Comparison of ENCODE assay signal across 22 mouse cellular contexts in the genomic region with DNA sequence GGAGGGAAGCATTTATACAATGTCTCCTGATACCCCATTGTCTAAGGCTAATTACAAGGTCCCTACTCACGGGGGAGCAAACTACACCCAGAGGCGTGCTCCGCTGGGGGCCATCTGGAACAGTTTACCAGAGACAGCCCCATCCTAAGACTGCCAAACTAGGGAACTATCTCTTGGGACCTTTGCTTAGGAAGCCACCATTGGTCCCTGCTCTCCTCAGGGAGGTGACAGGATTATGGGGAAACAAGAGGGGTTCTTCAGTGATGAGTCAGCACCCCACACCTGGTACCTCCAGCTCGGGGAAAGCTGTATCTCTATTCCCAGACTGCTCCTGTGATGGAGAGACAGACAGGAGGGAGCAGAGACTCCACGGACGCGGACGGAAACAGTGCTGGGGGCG. TPM values are rescaled to one million over a fixed set of nuclear protein-coding genes. Genes with fewer than 3 reads are reported as not detected.
DNase-seq lines count a peak whose midpoint lies in the region; ATAC-seq and TF ChIP-seq lines count a peak whose summit lies in the region.
"Had no signal": no experiment of that assay in that cellular context is flagged by ENCODE, and none has a peak within 500 bp of the region (broad histone marks: within the 10 kb centered on the region; RNA-seq: fewer than 3 reads in every experiment).

No protein-coding gene starts in this region.

- H3K9ac ChIP-seq in heart, embryonic 12.5 days, result no peak overlapping the region
- H3K9ac ChIP-seq in heart, adult 2 months (ENCODE audit: low read depth, low read length), result no peak overlapping the region
- peak overlapping the region; percentile 4; the same call in 1 of the 2 replicates for H3K9ac ChIP-seq in ES-E14 (ENCODE audit: insufficient read depth, low read depth, low read length, poor library complexity, severe bottlenecking)
- peak overlapping the region; percentile 92 for H3K9ac ChIP-seq in liver, embryonic 14.5 days (replicated peaks)
- H3K9ac ChIP-seq: forebrain, embryonic 12.5 days; hindbrain, embryonic 13.5 days; intestine, embryonic 15.5 days; kidney, embryonic 15.5 days; midbrain, embryonic 13.5 days; neural tube, embryonic 15.5 days had no signal

- peaks cover 24% of the 10 kb centered on the region for H3K4me1 ChIP-seq in heart, embryonic 12.5 days (replicated peaks)
- H3K4me1 ChIP-seq in heart, adult 2 months (ENCODE audit: control insufficient read depth, insufficient read depth, low read length), result no peaks in the 10 kb centered on the region; the same call in 1 of the 2 replicates
- H3K4me1 ChIP-seq in ES-E14 (ENCODE audit: control insufficient read depth in 2 of 2, insufficient read depth in 2 of 2, low read length in 2 of 2, poor library complexity in 1 of 2), result peaks cover 6 to 48% of the 10 kb centered on the region in 2 experiments; a peak in 2 of 4 replicates
- peaks cover 37% of the 10 kb centered on the region for H3K4me1 ChIP-seq in embryonic facial prominence, embryonic 10.5 days
- peaks cover 41 to 50% of the 10 kb centered on the region in 2 experiments for H3K4me1 ChIP-seq in liver, embryonic 14.5 days (replicated peaks; ENCODE audit: control insufficient read depth in 2 of 2, insufficient read depth in 2 of 2, low read length in 1 of 2)
- H3K4me1 ChIP-seq: forebrain, embryonic 12.5 days; neural tube, embryonic 15.5 days had no signal

- TF ChIP-seq CTCF in heart, adult 2 months (IDR thresholded peaks at IDR 0.05), result no peak
- no peak for TF ChIP-seq CTCF in liver, embryonic 14.5 days (IDR thresholded peaks at IDR 0.05; ENCODE audit: low read depth)

- TF ChIP-seq EP300 in heart, adult 2 months (IDR thresholded peaks at IDR 0.05; ENCODE audit: insufficient read depth, low read depth, low read length), result no peak
- peak; percentile 25; the same call in 1 of the 2 replicates for TF ChIP-seq EP300 in liver, embryonic 14.5 days (IDR thresholded peaks at IDR 0.05; ENCODE audit: low read depth)

- H3K9me3 ChIP-seq in heart, embryonic 12.5 days (replicated peaks), result no peaks in the 10 kb centered on the region
- H3K9me3 ChIP-seq in ES-E14 (ENCODE audit: control insufficient read depth, insufficient read depth, low read depth, low read length), result no peaks in the 10 kb centered on the region
- H3K9me3 ChIP-seq in embryonic facial prominence, embryonic 10.5 days, result no peaks in the 10 kb centered on the region
- H3K9me3 ChIP-seq in liver, embryonic 14.5 days (ENCODE audit: control insufficient read depth, low read length), result no peaks in the 10 kb centered on the region
- H3K9me3 ChIP-seq: forebrain, embryonic 12.5 days; hindbrain, embryonic 13.5 days; intestine, embryonic 15.5 days; kidney, embryonic 15.5 days; midbrain, embryonic 13.5 days; neural tube, embryonic 15.5 days had no signal

- H3K27ac ChIP-seq in heart, embryonic 12.5 days (ENCODE audit: poor library complexity, severe bottlenecking), result peak overlapping the region; percentile 40; the same call in 1 of the 2 replicates
- no peak overlapping the region for H3K27ac ChIP-seq in heart, adult 2 months
- H3K27ac ChIP-seq in ES-E14 (ENCODE audit: insufficient read depth, low read depth, low read length, poor library complexity, severe bottlenecking), result peak overlapping the region; percentile 26; the same call in 1 of the 2 replicates
- H3K27ac ChIP-seq in embryonic facial prominence, embryonic 10.5 days (replicated peaks), result peak overlapping the region; percentile 10
- peak overlapping the region; percentile 99 for H3K27ac ChIP-seq in liver, embryonic 14.5 days
- H3K27ac ChIP-seq: forebrain, embryonic 12.5 days; hindbrain, embryonic 13.5 days; intestine, embryonic 15.5 days; kidney, embryonic 15.5 days; midbrain, embryonic 13.5 days; neural tube, embryonic 15.5 days had no signal

- in situ Hi-C loops in ES-E14 (cut with MboI; ENCODE audit: low sequenced_read_pairs in 2 of 2, unreplicated experiment in 2 of 2), result no loop called here

- 0 out of 2 replicates have a peak overlapping the region, but pooled peaks have one; percentile 3 for H3K4me3 ChIP-seq in heart, embryonic 12.5 days
- H3K4me3 ChIP-seq in heart, adult 2 months, result no peak overlapping the region
- peak overlapping the region in 1 of 2 experiments; percentile 26; a peak in 1 of 4 replicates for H3K4me3 ChIP-seq in ES-E14 (ENCODE audit: insufficient read depth in 1 of 2, low read depth in 1 of 2, low read length in 2 of 2, poor library complexity in 1 of 2, severe bottlenecking in 1 of 2)
- H3K4me3 ChIP-seq in embryonic facial prominence, embryonic 10.5 days, result 0 out of 2 replicates have a peak overlapping the region, but pooled peaks have one; percentile 3
- peak overlapping the region; percentile 62 to 95 for H3K4me3 ChIP-seq in liver, embryonic 14.5 days (ENCODE audit: insufficient read depth in 1 of 2, low read depth in 2 of 2, low read length in 2 of 2)
- H3K4me3 ChIP-seq: forebrain, embryonic 12.5 days; hindbrain, embryonic 13.5 days; kidney, embryonic 15.5 days; midbrain, embryonic 13.5 days; myocyte; neural tube, embryonic 15.5 days had no signal

- DNase-seq in heart, adult 2 months, result no peak
- DNase-seq in ES-E14 (ENCODE audit: low read depth, low spot score), result no peak
- DNase-seq in embryonic facial prominence, embryonic 10.5 days (ENCODE audit: low spot score), result no peak
- DNase-seq in liver, embryonic 14.5 days (ENCODE audit: low read depth in 3 of 3, low spot score in 3 of 3), result no peak
- DNase-seq in layer of hippocampus, postnatal 14 days (ENCODE audit: low spot score in 2 of 2), result no peak
- DNase-seq in adrenal gland, postnatal 36 days, result no peak
- DNase-seq: B cell, adult 2 months; cerebellum, adult 11-12 months; cerebellum, postnatal 36 days; heart, postnatal 14 days; left cerebral cortex, postnatal 4 days; right cerebral cortex, postnatal 4 days had no signal

- 0 out of 2 replicates have a peak, but pooled peaks have one; percentile 15 for ATAC-seq in heart, embryonic 12.5 days (ENCODE audit: insufficient number of reproducible peaks, low FRiP score)
- ATAC-seq in liver, embryonic 14.5 days (ENCODE audit: insufficient read depth), result peak; percentile 7; the same call in 1 of the 2 replicates
- ATAC-seq: midbrain, embryonic 13.5 days had no signal

- intact Hi-C loops in heart, adult 2 months (cut with DNase I), result no loop called here

- H3K36me3 ChIP-seq in heart, embryonic 12.5 days, result no peaks in the 10 kb centered on the region
- H3K36me3 ChIP-seq in heart, adult 2 months (ENCODE audit: control insufficient read depth, insufficient read depth, low read length), result no peaks in the 10 kb centered on the region
- H3K36me3 ChIP-seq in ES-E14 (ENCODE audit: control insufficient read depth, insufficient read depth, low read length, poor library complexity, severe bottlenecking), result no peaks in the 10 kb centered on the region
- H3K36me3 ChIP-seq in embryonic facial prominence, embryonic 10.5 days (replicated peaks), result no peaks in the 10 kb centered on the region
- peaks cover 59% of the 10 kb centered on the region for H3K36me3 ChIP-seq in liver, embryonic 14.5 days (replicated peaks; ENCODE audit: control insufficient read depth, insufficient read depth, low read depth)
- H3K36me3 ChIP-seq: forebrain, embryonic 12.5 days; hindbrain, embryonic 13.5 days; intestine, embryonic 15.5 days; kidney, embryonic 15.5 days; midbrain, embryonic 13.5 days; neural tube, embryonic 15.5 days had no signal

- no peak for TF ChIP-seq POLR2A in heart, adult 2 months (IDR thresholded peaks at IDR 0.05; ENCODE audit: insufficient read depth, low read depth, low read length)

- H3K79me2 ChIP-seq in heart, adult 2 months (replicated peaks; ENCODE audit: control insufficient read depth, insufficient read depth, low read length), result no peaks in the 10 kb centered on the region

- WGBS in heart, embryonic 12.5 days, result 21% methylated on average over 9 of the region's 9 CpGs
- WGBS in heart, adult 2 months, result 44% methylated on average over 9 of the region's 9 CpGs
- WGBS in embryonic facial prominence, embryonic 10.5 days, result 19% methylated on average over 9 of the region's 9 CpGs
- WGBS in liver, embryonic 14.5 days (ENCODE audit: insufficient replicate concordance), result 21% methylated on average over 9 of the region's 9 CpGs

- H3K4me2 ChIP-seq in heart, embryonic 12.5 days, result peak overlapping the region; percentile 69
- H3K4me2 ChIP-seq in liver, embryonic 14.5 days (ENCODE audit: low read depth), result peak overlapping the region; percentile 97
- H3K4me2 ChIP-seq: forebrain, embryonic 12.5 days; hindbrain, embryonic 13.5 days; midbrain, embryonic 13.5 days; neural tube, embryonic 15.5 days had no signal

- H3K27me3 ChIP-seq in heart, embryonic 12.5 days (replicated peaks), result 0 out of 2 replicates have a peak, but pooled peaks cover 23% of the 10 kb centered on the region
- peaks cover 2% of the 10 kb centered on the region; the same call in 1 of the 2 replicates for H3K27me3 ChIP-seq in heart, adult 2 months (ENCODE audit: control insufficient read depth, insufficient read depth, low read length)
- H3K27me3 ChIP-seq in embryonic facial prominence, embryonic 10.5 days (replicated peaks; ENCODE audit: low read depth, poor library complexity, severe bottlenecking), result peaks cover 41% of the 10 kb centered on the region
- no peaks in the 10 kb centered on the region for H3K27me3 ChIP-seq in liver, embryonic 14.5 days (ENCODE audit: control insufficient read depth, insufficient read depth, low read length)

RNA-seq across cellular contexts. Expression of gene Rhd, which starts 4.2 kb away (rescaled TPM):
- 23.6 and 28.1 TPM in 2 replicates for polyA plus RNA-seq in heart, embryonic 12.5 days (2016; fragmentation: Nextera tagmentation; extraction: Ambion mirVana)
- total RNA-seq in heart, adult 2 months (2021), result 1 to 10 TPM; 3.2 to 5.7 TPM
- polyA plus RNA-seq in heart, adult 2 months (2012; rRNA removed), result 5.8 and 6.0 TPM in 2 replicates
- 12.4 and 21.0 TPM in 2 replicates for total RNA-seq in ES-E14 (2012; rRNA removed)
- polyA plus RNA-seq in embryonic facial prominence, embryonic 10.5 days (2016; fragmentation: Nextera tagmentation; extraction: Ambion mirVana), result 8.2 and 11.2 TPM in 2 replicates
- 260 and 298 TPM in 2 replicates for polyA plus RNA-seq in liver, embryonic 14.5 days (2012; rRNA removed)
- polyA plus RNA-seq in liver, embryonic 14.5 days (2014; fragmentation: Nextera tagmentation; extraction: Ambion mirVana), result 576 and 578 TPM in 2 replicates
- total RNA-seq in layer of hippocampus, postnatal 14 days (2021), result not detected
- total RNA-seq in adrenal gland, postnatal 36 days (2021), result under 1 TPM in 1 of 2 experiments, not detected in 1; 0.89 TPM
- total RNA-seq: left cerebral cortex, adult 18-20 months; left cerebral cortex, postnatal 4 days had no signal
- polyA plus RNA-seq: large intestine, adult 2 months had no signal

RNA-seq across cellular contexts. Expression of gene Maco1, which starts 15.3 kb away (rescaled TPM):
- polyA plus RNA-seq in heart, embryonic 12.5 days (2016; fragmentation: Nextera tagmentation; extraction: Ambion mirVana), result 30.6 and 31.4 TPM in 2 replicates
- total RNA-seq in heart, adult 2 months (2021), result 10 to 100 TPM; 16.9 to 23.4 TPM
- polyA plus RNA-seq in heart, adult 2 months (2012; rRNA removed), result 5.5 and 9.2 TPM in 2 replicates
- total RNA-seq in ES-E14 (2012; rRNA removed), result 56.1 and 91.6 TPM in 2 replicates
- polyA plus RNA-seq in embryonic facial prominence, embryonic 10.5 days (2016; fragmentation: Nextera tagmentation; extraction: Ambion mirVana), result 38.9 and 42.5 TPM in 2 replicates
- 5.7 and 9.3 TPM in 2 replicates for polyA plus RNA-seq in liver, embryonic 14.5 days (2012; rRNA removed)
- 11.7 and 13.0 TPM in 2 replicates for polyA plus RNA-seq in liver, embryonic 14.5 days (2014; fragmentation: Nextera tagmentation; extraction: Ambion mirVana)
- total RNA-seq in layer of hippocampus, postnatal 14 days (2021), result 10 to 100 TPM; 43.8 TPM
- total RNA-seq in adrenal gland, postnatal 36 days (2021), result 10 to 100 TPM; 37.3 to 39.0 TPM

RNA-seq across cellular contexts. Expression of gene Tmem50a, which starts 46.3 kb away (rescaled TPM):
- polyA plus RNA-seq in heart, embryonic 12.5 days (2016; fragmentation: Nextera tagmentation; extraction: Ambion mirVana), result 140 and 145 TPM in 2 replicates
- total RNA-seq in heart, adult 2 months (2021), result 10 to 100 TPM; 59.3 to 69.2 TPM
- 81.8 and 106 TPM in 2 replicates for polyA plus RNA-seq in heart, adult 2 months (2012; rRNA removed)
- total RNA-seq in ES-E14 (2012; rRNA removed), result 118 and 183 TPM in 2 replicates
- polyA plus RNA-seq in embryonic facial prominence, embryonic 10.5 days (2016; fragmentation: Nextera tagmentation; extraction: Ambion mirVana), result 127 and 133 TPM in 2 replicates
- polyA plus RNA-seq in liver, embryonic 14.5 days (2012; rRNA removed), result 44.2 and 50.8 TPM in 2 replicates
- 59.5 and 65.1 TPM in 2 replicates for polyA plus RNA-seq in liver, embryonic 14.5 days (2014; fragmentation: Nextera tagmentation; extraction: Ambion mirVana)
- 100 to 1,000 TPM; 112 TPM for total RNA-seq in layer of hippocampus, postnatal 14 days (2021)
- total RNA-seq in adrenal gland, postnatal 36 days (2021), result 100 to 1,000 TPM; 229 to 405 TPM

RNA-seq across cellular contexts. Expression of gene Rsrp1, which starts 54.9 kb away (rescaled TPM):
- 386 and 405 TPM in 2 replicates for polyA plus RNA-seq in heart, embryonic 12.5 days (2016; fragmentation: Nextera tagmentation; extraction: Ambion mirVana)
- total RNA-seq in heart, adult 2 months (2021), result 100 to 1,000 TPM; 137 to 175 TPM
- polyA plus RNA-seq in heart, adult 2 months (2012; rRNA removed), result 192 TPM in 2 replicates
- 93.9 and 130 TPM in 2 replicates for total RNA-seq in ES-E14 (2012; rRNA removed)
- 343 and 353 TPM in 2 replicates for polyA plus RNA-seq in embryonic facial prominence, embryonic 10.5 days (2016; fragmentation: Nextera tagmentation; extraction: Ambion mirVana)
- 228 and 239 TPM in 2 replicates for polyA plus RNA-seq in liver, embryonic 14.5 days (2012; rRNA removed)
- 151 and 161 TPM in 2 replicates for polyA plus RNA-seq in liver, embryonic 14.5 days (2014; fragmentation: Nextera tagmentation; extraction: Ambion mirVana)
- total RNA-seq in layer of hippocampus, postnatal 14 days (2021), result 100 to 1,000 TPM; 241 to 268 TPM
- total RNA-seq in adrenal gland, postnatal 36 days (2021), result 100 to 1,000 TPM; 378 to 436 TPM

Comparison
In these comparisons a context has a peak if more than half of its experiments do, and no peak if none do; other contexts are left out.
1. H3K9ac ChIP-seq: peak in ES-E14 (single experiment) and liver, embryonic 14.5 days (single experiment); none in heart, embryonic 12.5 days (single experiment) and heart, adult 2 months (single experiment).